Mouse (Mus musculus) neural tube, embryonic 12.5 days (tissue): ENCODE measurements around the gene Sipa1l1. TPM values are rescaled to one million over a fixed set of nuclear protein-coding genes. Genes with fewer than 3 reads are reported as not detected.

Experiments
- ATAC-seq: fragments of 200-750 bp; cut with Nextera tagmentation; 2 replicates; pipeline ENCODE4 v1.8.0; 2017; ENCODE audit warnings: low read depth, mild to moderate bottlenecking, moderate TSS enrichment, moderate library complexity; ENCODE audit not compliant: low FRiP score
- H3K27ac ChIP-seq: fragments of 300-500 bp; sonication (generic); 2 replicates; pipeline ENCODE4 v1.5.1; 2016
- H3K27me3 ChIP-seq: fragments of 300-500 bp; sonication (generic); replicated peaks from 2 replicates; pipeline ENCODE4 v1.6.1; 2016; ENCODE audit warnings: mild to moderate bottlenecking
- H3K36me3 ChIP-seq: fragments of 300-500 bp; sonication (generic); 2 replicates; pipeline ENCODE4 v1.6.1; 2016; ENCODE audit warnings: mild to moderate bottlenecking
- H3K4me1 ChIP-seq: fragments of 300-500 bp; sonication (generic); 2 replicates; pipeline ENCODE4 v1.6.1; 2016
- H3K4me2 ChIP-seq: fragments of 300-500 bp; sonication (generic); replicated peaks from 2 replicates; pipeline ENCODE4 v1.6.1; 2016; ENCODE audit warnings: mild to moderate bottlenecking
- H3K4me3 ChIP-seq: fragments of 300-500 bp; sonication (generic); 2 replicates; pipeline ENCODE4 v1.5.1; 2016
- H3K9ac ChIP-seq: fragments of 300-500 bp; sonication (generic); 2 replicates; pipeline ENCODE4 v1.6.1; 2016; ENCODE audit warnings: mild to moderate bottlenecking
- H3K9me3 ChIP-seq: fragments of 300-500 bp; sonication (generic); 2 replicates; pipeline ENCODE4 v1.6.1; 2016; ENCODE audit warnings: mild to moderate bottlenecking
- WGBS: fragments of 180-500 bp; shearing (Covaris S2); methylation state at CpG from one replicate; pipeline ENCODE4 v1.1.7; 2016; 5-methylcytosine and 5-hydroxymethylcytosine counted together
- polyA plus RNA-seq: library from polyadenylated mRNA; unstranded; fragments of >200 nt; fragmentation: Nextera tagmentation; extraction: Ambion mirVana; gene quantifications from 2 replicates; pipeline ENCODE4 v1.2.1, GENCODE M21; 2016

Sipa1l1 gene
- polyA plus RNA-seq, 1 experiment from 2014 or later, result 17.4 TPM

GRCm38 (mm10) chr12:82196615-82197146, 27.6 kb downstream of the Sipa1l1 start:
- Histone ChIP-seq H3K4me1 (peaks cover 14% of the 10 kb centered on the region), H3K4me2 (no peak overlapping the region), H3K9me3 (no peaks in the 10 kb centered on the region), H3K27me3 (no peaks in the 10 kb centered on the region), H3K9ac (no peak overlapping the region), H3K27ac (no peak overlapping the region), H3K36me3 (no peaks in the 10 kb centered on the region), H3K4me3 (no peak overlapping the region)
- 22% methylated on average over 7 of the region's 7 CpGs for WGBS
- ATAC-seq, result no peak

GRCm38 (mm10) chr12:82197207-82197606, 28.1 kb downstream of the Sipa1l1 start:
- Histone ChIP-seq H3K27me3 (no peaks in the 10 kb centered on the region), H3K9ac (no peak overlapping the region), H3K9me3 (no peaks in the 10 kb centered on the region), H3K27ac (no peak overlapping the region), H3K36me3 (no peaks in the 10 kb centered on the region), H3K4me1 (peaks cover 14% of the 10 kb centered on the region), H3K4me2 (no peak overlapping the region), H3K4me3 (no peak overlapping the region)
- WGBS, result 68% methylated on average over 2 of the region's 2 CpGs
- no peak for ATAC-seq

- H3K9me3 ChIP-seq, result no peaks in the 10 kb centered on the region
- H3K27ac ChIP-seq, result no peak overlapping the region
- H3K4me1 ChIP-seq, result peaks cover 14% of the 10 kb centered on the region
- H3K36me3 ChIP-seq, result no peaks in the 10 kb centered on the region
- no peak for ATAC-seq
- H3K4me3 ChIP-seq, result no peak overlapping the region
- H3K4me2 ChIP-seq, result no peak overlapping the region
- no peak overlapping the region for H3K9ac ChIP-seq
- 93% methylated on average over 6 of the region's 6 CpGs for WGBS
- H3K27me3 ChIP-seq, result no peaks in the 10 kb centered on the region
Measured at GRCm38 (mm10) chr12:82199286-82199685, 30.2 kb downstream of the Sipa1l1 start.

GRCm38 (mm10) chr12:82204106-82204505, 35.0 kb downstream of the Sipa1l1 start:
- no peak overlapping the region for H3K27ac ChIP-seq
- no peak overlapping the region for H3K4me2 ChIP-seq
- no peaks in the 10 kb centered on the region for H3K9me3 ChIP-seq
- 98% methylated on average over 6 of the region's 6 CpGs for WGBS
- H3K9ac ChIP-seq, result no peak overlapping the region
- no peaks in the 10 kb centered on the region for H3K36me3 ChIP-seq
- no peaks in the 10 kb centered on the region for H3K4me1 ChIP-seq
- no peaks in the 10 kb centered on the region for H3K27me3 ChIP-seq
- H3K4me3 ChIP-seq, result no peak overlapping the region
- ATAC-seq, result no peak

DNA sequence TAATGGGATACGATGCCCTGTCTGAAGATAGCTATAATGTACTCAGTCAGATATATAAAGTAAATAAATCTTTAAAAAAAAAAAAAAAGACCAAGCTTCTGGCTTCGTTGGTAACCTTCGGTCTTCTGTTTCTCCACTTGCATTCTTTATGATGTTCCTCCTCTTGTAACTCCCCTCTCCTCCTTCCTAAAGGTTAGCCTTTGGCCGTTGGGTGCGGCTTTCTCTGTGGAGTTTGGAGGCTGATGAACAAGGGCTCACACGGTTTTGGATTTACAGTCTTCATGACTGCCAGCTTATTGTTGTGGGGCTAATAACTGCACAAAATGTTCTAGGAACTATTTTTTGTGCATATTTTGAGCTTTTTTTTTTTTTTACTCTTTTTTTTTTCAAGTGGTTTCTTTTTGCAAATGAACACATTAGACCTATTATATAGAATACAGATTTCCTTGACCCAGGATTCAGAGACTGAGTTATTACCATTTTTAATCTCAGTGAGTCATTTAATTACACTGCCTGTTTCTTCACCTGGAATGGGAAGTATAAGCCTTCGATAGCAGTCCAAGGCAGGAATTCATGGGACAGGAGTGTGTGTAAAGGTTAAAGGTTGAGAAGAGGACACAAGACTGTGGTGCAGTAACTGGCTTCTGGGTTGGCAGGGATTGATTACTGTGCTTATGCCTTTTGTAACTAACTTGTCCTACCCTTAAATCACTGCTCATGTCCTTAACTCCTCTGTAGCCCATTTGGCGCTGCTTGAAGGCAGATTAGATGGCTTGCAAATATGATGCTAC, 37.9 kb downstream of the Sipa1l1 start:
- ATAC-seq, result no peak
- Histone ChIP-seq H3K4me1 (no peaks in the 10 kb centered on the region), H3K9ac (no peak overlapping the region), H3K27me3 (no peaks in the 10 kb centered on the region), H3K4me2 (no peak overlapping the region), H3K27ac (no peak overlapping the region), H3K4me3 (no peak overlapping the region), H3K36me3 (no peaks in the 10 kb centered on the region), H3K9me3 (no peaks in the 10 kb centered on the region)
- 87% methylated on average over 8 of the region's 8 CpGs for WGBS

DNA sequence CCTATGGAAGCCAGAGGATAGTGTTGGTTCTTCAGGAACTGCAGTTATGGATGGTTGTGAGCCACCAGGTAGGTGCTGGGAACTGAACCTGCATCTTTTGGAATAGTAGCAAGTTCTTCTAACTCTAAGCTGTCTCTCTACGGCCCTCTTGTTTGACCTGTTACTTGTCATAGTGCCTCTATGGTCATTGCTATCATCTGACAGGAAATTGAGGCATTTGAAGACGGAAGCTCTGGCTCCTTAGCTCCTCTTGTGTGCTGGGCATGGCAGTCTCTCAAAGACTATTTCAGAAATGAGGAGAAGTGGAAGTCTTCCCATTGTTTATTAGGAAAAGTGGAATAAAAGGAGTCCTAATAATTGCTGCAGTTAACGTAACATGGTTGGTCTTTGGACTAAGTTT, 38.9 kb downstream of the Sipa1l1 start:
- 90% methylated on average over 3 of the region's 3 CpGs for WGBS
- no peak overlapping the region for H3K9ac ChIP-seq

GRCm38 (mm10) chr12:82208611-82209010, 39.5 kb downstream of the Sipa1l1 start:
- Histone ChIP-seq H3K27ac (no peak overlapping the region), H3K36me3 (no peaks in the 10 kb centered on the region), H3K4me3 (no peak overlapping the region), H3K27me3 (no peaks in the 10 kb centered on the region), H3K9ac (no peak overlapping the region), H3K4me2 (no peak overlapping the region), H3K9me3 (no peaks in the 10 kb centered on the region), H3K4me1 (no peaks in the 10 kb centered on the region)
- 91% methylated on average over 4 of the region's 4 CpGs for WGBS
- ATAC-seq, result no peak

More for the DNA sequence above, 38.9 kb downstream of the Sipa1l1 start:
- no peak for ATAC-seq
- no peaks in the 10 kb centered on the region for H3K27me3 ChIP-seq
- no peaks in the 10 kb centered on the region for H3K36me3 ChIP-seq
- no peak overlapping the region for H3K4me3 ChIP-seq
- no peaks in the 10 kb centered on the region for H3K4me1 ChIP-seq
- no peak overlapping the region for H3K27ac ChIP-seq
- H3K9me3 ChIP-seq, result no peaks in the 10 kb centered on the region
- H3K4me2 ChIP-seq, result no peak overlapping the region

DNA sequence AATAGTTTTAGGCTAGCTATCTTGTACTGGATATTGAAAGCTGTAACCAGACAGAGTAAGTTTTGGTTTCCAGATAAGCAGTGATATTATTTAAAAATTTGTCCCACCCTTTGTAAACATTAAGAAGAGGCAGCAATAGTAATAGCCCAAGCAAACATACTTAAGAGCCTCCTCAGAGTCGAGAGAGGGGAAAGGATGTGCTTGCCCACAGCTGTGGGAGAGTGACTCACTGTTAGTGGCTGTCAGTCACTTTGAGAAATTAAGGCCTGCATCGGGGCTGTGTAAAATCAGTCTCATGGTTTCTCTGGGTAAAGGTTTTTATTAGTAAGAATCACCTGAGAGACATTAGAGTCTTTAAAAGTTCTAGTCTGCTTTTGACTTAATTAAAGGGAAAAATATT, 40.6 kb downstream of the Sipa1l1 start:
- ATAC-seq, result no peak
- WGBS, result 75% methylated on average over 2 of the region's 2 CpGs
- H3K4me1 ChIP-seq, result no peaks in the 10 kb centered on the region
- no peaks in the 10 kb centered on the region for H3K36me3 ChIP-seq
- no peaks in the 10 kb centered on the region for H3K9me3 ChIP-seq
- H3K27me3 ChIP-seq, result no peaks in the 10 kb centered on the region
- no peak overlapping the region for H3K4me2 ChIP-seq
- H3K4me3 ChIP-seq, result no peak overlapping the region
- no peak overlapping the region for H3K27ac ChIP-seq
- no peak overlapping the region for H3K9ac ChIP-seq

DNA sequence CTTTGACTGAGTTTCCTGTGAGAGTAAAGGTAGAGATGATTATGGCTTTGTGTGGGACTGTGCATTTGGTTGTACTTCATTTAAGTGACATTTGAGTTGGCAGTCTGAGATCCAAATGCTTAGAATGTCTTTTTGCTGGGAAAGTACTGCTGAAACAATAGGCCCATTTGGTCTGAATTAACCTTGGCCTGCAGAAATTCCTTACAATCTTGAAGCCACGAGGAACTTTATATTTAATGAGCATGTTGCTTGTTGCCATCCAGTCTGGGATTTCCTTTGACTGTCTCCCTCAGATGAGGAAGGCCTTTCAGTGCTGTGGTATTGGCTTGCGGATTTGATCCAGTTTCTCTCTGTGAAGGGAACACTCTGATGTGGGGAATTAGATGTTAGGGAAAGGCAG, 43.9 kb downstream of the Sipa1l1 start:
- WGBS, result 88% methylated on average over 2 of the region's 2 CpGs
- no peak overlapping the region for H3K9ac ChIP-seq
- no peak overlapping the region for H3K27ac ChIP-seq
- H3K9me3 ChIP-seq, result no peaks in the 10 kb centered on the region
- H3K27me3 ChIP-seq, result no peaks in the 10 kb centered on the region
- no peak overlapping the region for H3K4me2 ChIP-seq
- H3K4me3 ChIP-seq, result no peak overlapping the region
- no peaks in the 10 kb centered on the region for H3K4me1 ChIP-seq
- no peak for ATAC-seq
- H3K36me3 ChIP-seq, result no peaks in the 10 kb centered on the region

- H3K9me3 ChIP-seq, result no peaks in the 10 kb centered on the region
- no peak overlapping the region for H3K4me2 ChIP-seq
- H3K36me3 ChIP-seq, result no peaks in the 10 kb centered on the region
- H3K9ac ChIP-seq, result no peak overlapping the region
- H3K4me3 ChIP-seq, result no peak overlapping the region
- ATAC-seq, result no peak
- no peak overlapping the region for H3K27ac ChIP-seq
- H3K4me1 ChIP-seq, result peaks cover 5% of the 10 kb centered on the region; the same call in 1 of the 2 replicates
- no peaks in the 10 kb centered on the region for H3K27me3 ChIP-seq
- WGBS, result 77% methylated on average over 5 of the region's 5 CpGs
Measured at GRCm38 (mm10) chr12:82214916-82215315, 45.8 kb downstream of the Sipa1l1 start.

DNA sequence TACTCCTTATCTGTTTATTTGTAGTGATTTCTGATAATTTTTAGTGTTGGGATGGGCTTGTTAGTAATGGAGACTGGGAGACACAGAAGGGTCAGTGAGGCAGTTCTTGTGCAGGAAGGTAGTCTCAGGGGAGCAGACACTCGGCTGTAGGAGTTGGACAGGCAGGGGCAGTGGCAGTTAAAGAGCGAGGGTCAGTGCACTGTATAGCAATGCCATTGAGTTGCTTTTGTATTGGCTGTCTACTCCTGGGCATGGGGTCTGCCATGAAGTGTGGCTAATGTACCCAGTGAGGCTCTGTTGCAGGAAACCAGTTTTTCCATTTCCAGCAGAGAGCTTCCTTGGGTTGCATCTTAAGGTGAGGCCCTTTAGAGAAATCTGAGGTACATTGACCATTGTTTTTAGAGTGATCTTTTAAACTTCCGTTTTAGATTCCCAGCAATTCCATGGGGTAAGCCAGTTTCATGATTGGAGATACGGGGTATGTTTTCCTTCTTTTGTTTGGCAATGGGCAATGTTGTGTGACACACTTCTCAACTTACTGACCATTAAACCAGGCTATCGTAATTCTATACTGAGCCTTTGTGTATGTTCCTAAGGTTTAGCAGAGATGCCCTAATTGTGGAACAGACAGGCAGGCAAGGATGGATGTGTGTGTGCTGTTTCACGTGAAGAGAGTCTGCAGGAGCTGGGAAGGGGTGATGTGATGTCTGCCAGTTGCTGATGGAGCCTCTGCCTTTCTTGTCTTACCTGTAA, 47.9 kb downstream of the Sipa1l1 start:
- WGBS, result 73% methylated on average over 6 of the region's 6 CpGs
- Histone ChIP-seq H3K36me3 (no peaks in the 10 kb centered on the region), H3K4me1 (peaks cover 5% of the 10 kb centered on the region; the same call in 1 of the 2 replicates)

GRCm38 (mm10) chr12:82218201-82218600, 49.1 kb downstream of the Sipa1l1 start:
- ATAC-seq, result no peak
- H3K9ac ChIP-seq, result no peak overlapping the region
- no peak overlapping the region for H3K4me3 ChIP-seq
- H3K27ac ChIP-seq, result no peak overlapping the region
- WGBS, result 91% methylated on average over 7 of the region's 7 CpGs
- peaks cover 5% of the 10 kb centered on the region; the same call in 1 of the 2 replicates for H3K4me1 ChIP-seq
- H3K36me3 ChIP-seq, result no peaks in the 10 kb centered on the region
- no peaks in the 10 kb centered on the region for H3K27me3 ChIP-seq
- no peak overlapping the region for H3K4me2 ChIP-seq
- H3K9me3 ChIP-seq, result no peaks in the 10 kb centered on the region

More for the DNA sequence above, 47.9 kb downstream of the Sipa1l1 start:
- Histone ChIP-seq H3K4me2 (no peak overlapping the region), H3K27ac (no peak overlapping the region), H3K4me3 (no peak overlapping the region), H3K9me3 (no peaks in the 10 kb centered on the region), H3K9ac (no peak overlapping the region), H3K27me3 (no peaks in the 10 kb centered on the region)
- no peak for ATAC-seq
